ENCODE assay signal across 11 mouse cellular contexts in genomic region chr7:24371012-24371808, GRCm38 (mm10). TPM values are rescaled to one million over a fixed set of nuclear protein-coding genes. Genes with fewer than 3 reads are reported as not detected.
DNase-seq lines count a peak whose midpoint lies in the region; ATAC-seq and TF ChIP-seq lines count a peak whose summit lies in the region.
"Had no signal": no experiment of that assay in that cellular context is flagged by ENCODE, and none has a peak within 500 bp of the region (broad histone marks: within the 10 kb centered on the region; RNA-seq: fewer than 3 reads in every experiment).

No protein-coding gene starts in this region.

- peak overlapping the region; percentile 27 for H3K4me2 ChIP-seq in kidney, embryonic 15.5 days
- peak overlapping the region; percentile 35 for H3K4me2 ChIP-seq in intestine, postnatal 0 days (replicated peaks; ENCODE audit: low read depth)
- no peak overlapping the region; the same call in 1 of the 2 replicates for H3K4me2 ChIP-seq in kidney, embryonic 14.5 days (replicated peaks; ENCODE audit: low read depth, low read length)

- peak; percentile 69 for ATAC-seq in kidney, embryonic 15.5 days (replicated peaks; ENCODE audit: low FRiP score)
- ATAC-seq in intestine, postnatal 0 days = no peak
- ATAC-seq in kidney, embryonic 14.5 days (ENCODE audit: low FRiP score, low TSS enrichment) = no peak

- no peak overlapping the region for H3K27ac ChIP-seq in kidney, embryonic 15.5 days
- peak overlapping the region; percentile 88 for H3K27ac ChIP-seq in bone marrow, adult 2 months (ENCODE audit: control insufficient read depth, insufficient read depth, low read depth, low read length, poor library complexity)
- no peak overlapping the region for H3K27ac ChIP-seq in intestine, postnatal 0 days (ENCODE audit: low read depth, low read length)
- no peak overlapping the region for H3K27ac ChIP-seq in kidney, embryonic 14.5 days (ENCODE audit: low read depth, low read length)

- WGBS in kidney, embryonic 15.5 days = 83% methylated on average over 7 of the region's 7 CpGs
- WGBS in bone marrow, adult 2 months = 11% methylated on average over 6 of the region's 7 CpGs
- 61% methylated on average over 7 of the region's 7 CpGs for WGBS in intestine, postnatal 0 days
- WGBS in kidney, embryonic 14.5 days = 78% methylated on average over 6 of the region's 7 CpGs

- TF ChIP-seq POLR2A in bone marrow, adult 2 months (IDR thresholded peaks at IDR 0.05; ENCODE audit: borderline replicate concordance, control insufficient read depth, low read depth, low read length) = peak; percentile 65

- no peaks in the 10 kb centered on the region for H3K36me3 ChIP-seq in kidney, embryonic 15.5 days
- H3K36me3 ChIP-seq in intestine, postnatal 0 days (ENCODE audit: control insufficient read depth, insufficient read depth) = no peaks in the 10 kb centered on the region
- H3K36me3 ChIP-seq in kidney, embryonic 14.5 days (ENCODE audit: control insufficient read depth, insufficient read depth, low read length) = no peaks in the 10 kb centered on the region

- no peak for TF ChIP-seq CTCF in bone marrow, adult 2 months (IDR thresholded peaks at IDR 0.05; ENCODE audit: control insufficient read depth, insufficient read depth, low read length)
- TF ChIP-seq CTCF in intestine, postnatal 0 days (IDR thresholded peaks at IDR 0.05; ENCODE audit: low read depth) = no peak

- H3K9ac ChIP-seq in kidney, embryonic 15.5 days = no peak overlapping the region
- H3K9ac ChIP-seq in intestine, postnatal 0 days (ENCODE audit: low read depth, low read length) = no peak overlapping the region
- H3K9ac ChIP-seq in kidney, embryonic 14.5 days (ENCODE audit: low read depth, low read length) = no peak overlapping the region

- DNase-seq in kidney, adult 11 months = no peak
- peak; percentile 62 to 76 for DNase-seq in spleen, postnatal 36 days (ENCODE audit: low spot score in 2 of 2)
- DNase-seq in layer of hippocampus, postnatal 10 days (ENCODE audit: low spot score in 2 of 2) = no peak
- no peak for DNase-seq in T-cell, adult 2 months (ENCODE audit: low spot score)
- DNase-seq: cerebellum, postnatal 36 days had no signal

- peak overlapping the region; percentile 17; the same call in 1 of the 2 replicates for H3K4me3 ChIP-seq in kidney, embryonic 15.5 days (replicated peaks)
- peak overlapping the region; percentile 73 for H3K4me3 ChIP-seq in bone marrow, adult 2 months (replicated peaks; ENCODE audit: control insufficient read depth, low read depth, low read length)
- H3K4me3 ChIP-seq in intestine, postnatal 0 days (ENCODE audit: low read depth, low read length) = no peak overlapping the region; the same call in 1 of the 2 replicates
- no peak overlapping the region for H3K4me3 ChIP-seq in kidney, embryonic 14.5 days (ENCODE audit: low read length)

- H3K4me1 ChIP-seq in kidney, embryonic 15.5 days = peaks cover 27% of the 10 kb centered on the region
- peaks cover 17% of the 10 kb centered on the region for H3K4me1 ChIP-seq in bone marrow, adult 2 months (ENCODE audit: control insufficient read depth, insufficient read depth, low read length)
- no peaks in the 10 kb centered on the region; the same call in 1 of the 2 replicates for H3K4me1 ChIP-seq in intestine, postnatal 0 days (replicated peaks; ENCODE audit: control insufficient read depth, insufficient read depth, low read length)
- H3K4me1 ChIP-seq in kidney, embryonic 14.5 days (ENCODE audit: control insufficient read depth, insufficient read depth, low read length) = 0 out of 2 replicates have a peak, but pooled peaks cover 4% of the 10 kb centered on the region

- no peaks in the 10 kb centered on the region for H3K9me3 ChIP-seq in kidney, embryonic 15.5 days (replicated peaks)
- no peaks in the 10 kb centered on the region for H3K9me3 ChIP-seq in intestine, postnatal 0 days (ENCODE audit: control insufficient read depth)
- no peaks in the 10 kb centered on the region for H3K9me3 ChIP-seq in kidney, embryonic 14.5 days (ENCODE audit: control insufficient read depth, low read length)

- H3K27me3 ChIP-seq in kidney, embryonic 15.5 days = no peaks in the 10 kb centered on the region
- H3K27me3 ChIP-seq in intestine, postnatal 0 days (replicated peaks; ENCODE audit: control insufficient read depth, insufficient read depth, low read length) = no peaks in the 10 kb centered on the region
- no peaks in the 10 kb centered on the region for H3K27me3 ChIP-seq in kidney, embryonic 14.5 days (ENCODE audit: control insufficient read depth, insufficient read depth, low read length)

RNA-seq across cellular contexts. Expression of gene Kcnn4, which starts 1.1 kb away (rescaled TPM):
- 4.9 and 5.5 TPM in 2 replicates for polyA plus RNA-seq in kidney, embryonic 15.5 days (2015; fragmentation: Nextera tagmentation; extraction: Ambion mirVana)
- polyA plus RNA-seq in bone marrow, adult 2 months (2011; ENCODE audit: insufficient read depth, insufficient read length, low replicate concordance, missing spikeins) = 118 and 180 TPM in 2 replicates
- 3.2 and 3.7 TPM in 2 replicates for polyA plus RNA-seq in intestine, postnatal 0 days (2015; fragmentation: Nextera tagmentation; extraction: Ambion mirVana)
- total RNA-seq in layer of hippocampus, postnatal 10 days (2021) = under 1 TPM; 0.33 to 0.46 TPM
- 2.6 and 3.3 TPM in 2 replicates for polyA plus RNA-seq in kidney, embryonic 14.5 days (2014; fragmentation: Nextera tagmentation; extraction: Ambion mirVana)

RNA-seq across cellular contexts. Expression of gene Lypd5, which starts 22.2 kb away (rescaled TPM):
- 0.28 TPM in 1 of 2 replicates, not detected in the other for polyA plus RNA-seq in kidney, embryonic 15.5 days (2015; fragmentation: Nextera tagmentation; extraction: Ambion mirVana)
- polyA plus RNA-seq in bone marrow, adult 2 months (2011; ENCODE audit: insufficient read depth, insufficient read length, low replicate concordance, missing spikeins) = not detected in 2 replicates
- polyA plus RNA-seq in intestine, postnatal 0 days (2015; fragmentation: Nextera tagmentation; extraction: Ambion mirVana) = not detected in 2 replicates
- total RNA-seq in layer of hippocampus, postnatal 10 days (2021) = not detected
- not detected in 2 replicates for polyA plus RNA-seq in kidney, embryonic 14.5 days (2014; fragmentation: Nextera tagmentation; extraction: Ambion mirVana)
- total RNA-seq: gastrocnemius, adult 8-10 months; layer of hippocampus, postnatal 14 days had no signal

RNA-seq across cellular contexts. Expression of gene Smg9, which starts 28.2 kb away (rescaled TPM):
- 28.0 and 32.8 TPM in 2 replicates for polyA plus RNA-seq in kidney, embryonic 15.5 days (2015; fragmentation: Nextera tagmentation; extraction: Ambion mirVana)
- polyA plus RNA-seq in bone marrow, adult 2 months (2011; ENCODE audit: insufficient read depth, insufficient read length, low replicate concordance, missing spikeins) = 32.3 and 59.7 TPM in 2 replicates
- polyA plus RNA-seq in intestine, postnatal 0 days (2015; fragmentation: Nextera tagmentation; extraction: Ambion mirVana) = 14.0 and 15.1 TPM in 2 replicates
- total RNA-seq in layer of hippocampus, postnatal 10 days (2021) = 10 to 100 TPM; 33.5 to 34.3 TPM
- polyA plus RNA-seq in kidney, embryonic 14.5 days (2014; fragmentation: Nextera tagmentation; extraction: Ambion mirVana) = 25.0 and 32.3 TPM in 2 replicates

RNA-seq across cellular contexts. Expression of gene Tescl, which starts 37.5 kb away (rescaled TPM):
- 0.43 TPM in 1 of 2 replicates, not detected in the other for polyA plus RNA-seq in kidney, embryonic 15.5 days (2015; fragmentation: Nextera tagmentation; extraction: Ambion mirVana)
- polyA plus RNA-seq in bone marrow, adult 2 months (2011; ENCODE audit: insufficient read depth, insufficient read length, low replicate concordance, missing spikeins) = not detected in 2 replicates
- 0.18 TPM in 1 of 2 replicates, not detected in the other for polyA plus RNA-seq in intestine, postnatal 0 days (2015; fragmentation: Nextera tagmentation; extraction: Ambion mirVana)
- total RNA-seq in layer of hippocampus, postnatal 10 days (2021) = not detected
- 0.26 and 0.31 TPM in 2 replicates for polyA plus RNA-seq in kidney, embryonic 14.5 days (2014; fragmentation: Nextera tagmentation; extraction: Ambion mirVana)
- total RNA-seq: gastrocnemius, adult 8-10 months; layer of hippocampus, postnatal 14 days had no signal

RNA-seq across cellular contexts. Expression of gene Zfp94, which starts 54.7 kb away (rescaled TPM):
- 11.3 and 12.1 TPM in 2 replicates for polyA plus RNA-seq in kidney, embryonic 15.5 days (2015; fragmentation: Nextera tagmentation; extraction: Ambion mirVana)
- polyA plus RNA-seq in bone marrow, adult 2 months (2011; ENCODE audit: insufficient read depth, insufficient read length, low replicate concordance, missing spikeins) = 1.9 and 5.4 TPM in 2 replicates
- polyA plus RNA-seq in intestine, postnatal 0 days (2015; fragmentation: Nextera tagmentation; extraction: Ambion mirVana) = 3.1 and 3.2 TPM in 2 replicates
- 10 to 100 TPM; 13.0 to 15.1 TPM for total RNA-seq in layer of hippocampus, postnatal 10 days (2021)
- 9.6 and 10.3 TPM in 2 replicates for polyA plus RNA-seq in kidney, embryonic 14.5 days (2014; fragmentation: Nextera tagmentation; extraction: Ambion mirVana)

Comparison
In these comparisons a context has a peak if more than half of its experiments do, and no peak if none do; other contexts are left out.
1. H3K4me3 ChIP-seq: peak in kidney, embryonic 15.5 days (single experiment) and bone marrow, adult 2 months (single experiment); none in intestine, postnatal 0 days (single experiment) and kidney, embryonic 14.5 days (single experiment).
2. DNase-seq: peak in spleen, postnatal 36 days (2 of 2); none in kidney, adult 11 months (single experiment), layer of hippocampus, postnatal 10 days (0 of 2) and T-cell, adult 2 months (single experiment).
3. RNA of gene Kcnn4, which starts 1.1 kb away (polyA plus RNA-seq): 118 to 180 TPM in bone marrow, adult 2 months; 4.9 to 5.5 TPM in kidney, embryonic 15.5 days, 2.6 to 3.3 TPM in kidney, embryonic 14.5 days and 3.2 to 3.7 TPM in intestine, postnatal 0 days; every median in the first group is over 10 times any median in the second.